Mouse (Mus musculus): ENCODE results near the gene Ptprd. TPM values are rescaled to one million over a fixed set of nuclear protein-coding genes. Genes with fewer than 3 reads are reported as not detected.

The Ptprd gene
- polyA plus RNA-seq, 1 experiment from 2014 or later: 51.4 TPM

DNA sequence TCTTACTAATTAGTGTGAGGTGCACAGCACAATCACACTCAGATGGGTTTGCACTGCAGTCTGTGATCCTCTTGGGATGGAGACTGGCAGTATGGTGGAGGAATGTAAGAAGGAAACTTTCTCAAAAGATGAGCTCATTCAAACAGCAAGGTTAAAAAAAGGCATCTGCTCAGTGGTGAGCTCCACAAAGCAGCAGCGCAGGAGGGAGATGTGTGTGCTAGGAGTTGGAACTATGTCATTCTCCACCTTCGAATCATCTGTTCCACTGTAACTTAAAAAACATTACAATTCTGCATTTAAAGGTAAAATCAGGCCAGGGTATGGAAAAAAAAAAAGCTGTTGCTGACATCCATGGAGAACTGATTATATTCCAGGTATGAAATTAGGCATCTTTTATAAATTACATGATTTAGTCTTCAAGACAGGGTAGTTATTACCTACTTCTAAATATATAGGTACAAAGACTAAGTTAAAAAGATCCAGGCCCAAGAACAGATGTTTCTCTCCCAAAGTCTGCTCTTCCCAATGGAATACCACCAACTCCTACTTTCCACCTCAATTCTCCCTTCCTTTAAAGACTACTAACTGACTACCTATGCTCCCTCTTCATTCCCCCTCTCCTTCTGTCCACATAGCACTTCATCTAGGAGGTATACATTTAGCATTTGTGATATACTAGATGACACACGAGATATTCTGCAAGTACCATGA, 562.0 kb downstream of the Ptprd start:
- Histone ChIP-seq H3K36me3 (no peaks in the 10 kb centered on the region), H3K9ac (replicated peaks) (no peak overlapping the region), H3K27me3 (no peaks in the 10 kb centered on the region), H3K4me3 (replicated peaks) (no peak overlapping the region), H3K4me1 (replicated peaks) (no peaks in the 10 kb centered on the region), H3K4me2 (replicated peaks) (no peak overlapping the region), H3K27ac (no peak overlapping the region), H3K9me3 (no peaks in the 10 kb centered on the region)
- no peak for ATAC-seq
- WGBS: 88% methylated on average over 3 of the region's 3 CpGs

DNA sequence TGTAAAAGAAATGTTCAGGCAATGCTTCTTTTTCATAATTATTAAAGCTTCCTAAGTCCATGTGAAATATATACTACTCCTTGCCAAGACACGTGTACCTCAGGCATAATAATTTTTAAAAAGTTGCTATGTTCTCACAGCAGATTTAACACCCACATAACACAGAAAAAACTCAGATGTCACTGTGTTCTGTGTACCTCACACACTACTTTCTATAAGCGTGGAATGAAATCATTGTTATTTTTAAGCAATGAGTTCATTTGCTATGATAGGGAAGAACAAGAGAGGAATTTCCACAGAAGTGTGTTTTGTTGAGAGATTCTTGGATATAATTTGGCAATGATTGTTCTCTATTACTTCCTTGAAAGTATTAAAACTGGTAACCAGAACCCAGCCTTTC, 562.9 kb downstream of the Ptprd start:
- H3K4me3 ChIP-seq (replicated peaks): no peak overlapping the region
- no peaks in the 10 kb centered on the region for H3K9me3 ChIP-seq
- H3K4me1 ChIP-seq (replicated peaks): no peaks in the 10 kb centered on the region
- WGBS: 92% methylated on average over 2 of the region's 2 CpGs
- H3K9ac ChIP-seq (replicated peaks): no peak overlapping the region
- no peaks in the 10 kb centered on the region for H3K36me3 ChIP-seq
- H3K27ac ChIP-seq: no peak overlapping the region
- H3K27me3 ChIP-seq: no peaks in the 10 kb centered on the region
- no peak for ATAC-seq
- no peak overlapping the region for H3K4me2 ChIP-seq (replicated peaks)

DNA sequence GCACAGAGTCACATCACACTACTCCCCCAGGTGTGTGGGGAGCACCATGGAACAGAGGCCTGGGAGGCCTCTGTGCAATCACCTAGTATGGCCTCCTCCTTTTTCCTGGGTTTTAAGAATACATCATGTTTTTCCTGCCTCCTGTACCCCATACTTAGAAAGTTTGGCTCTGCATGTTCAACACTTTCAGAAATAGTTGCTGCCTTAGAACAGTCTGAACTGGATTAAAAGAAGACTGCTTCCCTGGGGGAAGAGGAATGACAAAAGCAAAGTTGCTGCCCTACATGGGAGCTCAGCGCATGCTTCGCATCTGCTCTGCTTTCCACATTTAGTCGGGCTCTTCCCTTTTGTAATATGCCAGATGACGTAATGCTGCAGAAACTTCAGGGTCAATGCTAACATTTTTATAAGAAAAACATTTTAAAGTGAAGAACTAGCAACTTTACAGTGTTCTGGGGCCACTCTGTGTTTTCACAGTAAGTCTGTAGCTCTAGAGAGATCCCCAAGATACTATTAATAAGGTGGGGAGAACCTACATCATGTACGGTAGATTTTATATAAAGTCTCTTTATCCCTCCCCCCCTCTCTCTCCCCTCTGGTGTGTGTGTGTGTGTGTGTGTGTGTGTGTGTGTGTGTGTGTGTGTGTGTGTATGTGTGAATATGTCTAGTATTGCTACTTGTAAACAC, 564.2 kb downstream of the Ptprd start:
- Histone ChIP-seq H3K27me3 (no peaks in the 10 kb centered on the region), H3K9ac (replicated peaks) (no peak overlapping the region), H3K36me3 (no peaks in the 10 kb centered on the region), H3K9me3 (no peaks in the 10 kb centered on the region), H3K4me3 (replicated peaks) (no peak overlapping the region), H3K4me2 (replicated peaks) (no peak overlapping the region), H3K27ac (no peak overlapping the region), H3K4me1 (replicated peaks) (no peaks in the 10 kb centered on the region)
- no peak for ATAC-seq
- WGBS: 93% methylated on average over 5 of the region's 5 CpGs

DNA sequence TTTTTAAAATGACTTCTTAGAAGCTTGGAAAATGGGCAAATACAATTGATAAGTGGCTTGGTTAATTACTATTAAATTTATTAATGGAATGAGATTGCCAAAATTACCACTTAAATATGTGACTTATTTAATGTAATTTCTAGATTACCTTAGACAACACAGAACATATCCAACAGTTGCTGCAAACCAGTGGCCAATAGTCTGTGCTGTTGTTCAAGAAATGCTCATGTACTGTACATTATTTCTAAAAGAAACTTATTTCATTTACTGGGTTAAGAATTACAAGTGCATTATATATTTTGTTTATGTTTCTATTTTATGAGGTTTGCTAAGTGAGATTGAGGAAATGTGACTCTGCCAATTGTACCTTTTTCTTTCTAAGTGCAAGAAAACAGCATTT, 567.3 kb downstream of the Ptprd start:
- Histone ChIP-seq H3K27me3 (no peaks in the 10 kb centered on the region), H3K36me3 (no peaks in the 10 kb centered on the region)

DNA sequence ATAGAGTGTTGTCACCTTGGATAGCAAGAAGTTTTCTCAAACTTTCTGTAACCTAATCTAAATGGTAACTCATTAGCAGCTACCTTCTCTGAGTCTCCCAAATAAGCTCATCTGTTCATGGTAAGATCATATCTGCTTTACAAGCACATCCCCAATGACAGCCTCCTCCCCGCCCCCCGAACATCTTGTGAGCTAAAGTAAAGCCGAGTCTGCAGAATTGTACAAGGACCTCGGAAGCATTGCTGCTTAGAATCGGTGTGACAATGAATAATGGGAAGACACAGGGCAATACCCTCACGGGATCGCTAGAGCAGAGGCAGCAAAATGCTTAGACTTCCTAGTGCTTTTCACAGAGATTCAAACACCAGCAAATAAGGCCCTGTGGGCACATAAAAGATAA, 571.7 kb downstream of the Ptprd start:
- Histone ChIP-seq H3K36me3 (no peaks in the 10 kb centered on the region), H3K4me2 (replicated peaks) (no peak overlapping the region), H3K9me3 (no peaks in the 10 kb centered on the region), H3K27ac (no peak overlapping the region), H3K4me1 (replicated peaks) (no peaks in the 10 kb centered on the region), H3K4me3 (replicated peaks) (no peak overlapping the region), H3K9ac (replicated peaks) (no peak overlapping the region), H3K27me3 (no peaks in the 10 kb centered on the region)
- WGBS: 82% methylated on average over 7 of the region's 7 CpGs
- no peak for ATAC-seq

More for the DNA sequence above, 567.3 kb downstream of the Ptprd start:
- Histone ChIP-seq H3K4me3 (replicated peaks) (no peak overlapping the region), H3K27ac (no peak overlapping the region), H3K4me2 (replicated peaks) (no peak overlapping the region), H3K4me1 (replicated peaks) (no peaks in the 10 kb centered on the region), H3K9me3 (no peaks in the 10 kb centered on the region), H3K9ac (replicated peaks) (no peak overlapping the region)
- no peak for ATAC-seq

DNA sequence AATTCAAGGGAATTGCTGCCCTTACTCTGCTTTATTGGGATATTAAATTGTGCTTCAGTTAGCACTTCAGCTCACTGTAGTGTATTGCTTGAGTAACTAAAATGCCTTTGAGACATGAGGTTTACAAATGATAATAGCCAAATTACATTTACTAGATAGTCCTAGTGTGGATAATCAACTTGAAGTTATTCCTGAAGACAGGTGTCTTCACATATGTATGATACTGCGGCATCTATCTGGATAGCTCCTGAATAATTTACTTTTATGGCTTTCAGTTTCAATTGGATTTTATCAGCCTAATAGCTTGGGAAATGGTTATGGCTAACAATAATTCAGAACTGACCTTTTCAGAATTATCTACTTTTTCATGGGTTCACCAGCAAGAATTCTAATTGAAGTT, 598.6 kb downstream of the Ptprd start:
- 71% methylated on average over 1 of the region's 1 CpGs for WGBS
- Histone ChIP-seq H3K27me3 (no peaks in the 10 kb centered on the region), H3K4me1 (replicated peaks) (no peaks in the 10 kb centered on the region)

DNA sequence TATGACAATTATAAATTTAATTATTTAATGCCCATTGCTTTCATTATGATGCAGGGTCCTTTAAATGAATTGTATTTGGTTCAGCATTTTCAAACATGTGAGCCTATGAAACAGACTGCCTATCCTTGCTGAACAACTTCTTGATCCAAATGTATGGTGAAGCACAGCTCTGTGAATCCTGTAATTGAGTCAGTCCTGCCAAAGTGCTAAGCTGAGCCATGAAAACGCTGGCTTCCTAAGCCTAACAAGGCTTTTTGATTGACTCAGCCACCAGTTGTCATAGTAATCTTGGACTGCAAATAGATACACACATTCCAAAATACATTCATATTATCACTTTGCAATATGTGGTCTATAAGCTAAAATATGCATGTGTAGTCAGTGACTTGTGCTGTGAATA, 625.1 kb downstream of the Ptprd start:
- no peak overlapping the region for H3K9ac ChIP-seq (replicated peaks)
- H3K4me2 ChIP-seq (replicated peaks): no peak overlapping the region
- H3K27me3 ChIP-seq: no peaks in the 10 kb centered on the region
- no peak overlapping the region for H3K4me3 ChIP-seq (replicated peaks)
- no peak overlapping the region for H3K27ac ChIP-seq
- H3K4me1 ChIP-seq (replicated peaks): no peaks in the 10 kb centered on the region
- WGBS: 77% methylated on average over 1 of the region's 1 CpGs
- ATAC-seq: no peak
- H3K9me3 ChIP-seq: no peaks in the 10 kb centered on the region
- no peaks in the 10 kb centered on the region for H3K36me3 ChIP-seq

More for the DNA sequence above, 598.6 kb downstream of the Ptprd start:
- H3K27ac ChIP-seq: no peak overlapping the region
- H3K9me3 ChIP-seq: no peaks in the 10 kb centered on the region
- no peak overlapping the region for H3K9ac ChIP-seq (replicated peaks)
- no peak overlapping the region for H3K4me3 ChIP-seq (replicated peaks)
- no peak overlapping the region for H3K4me2 ChIP-seq (replicated peaks)
- no peak for ATAC-seq
- H3K36me3 ChIP-seq: no peaks in the 10 kb centered on the region

DNA sequence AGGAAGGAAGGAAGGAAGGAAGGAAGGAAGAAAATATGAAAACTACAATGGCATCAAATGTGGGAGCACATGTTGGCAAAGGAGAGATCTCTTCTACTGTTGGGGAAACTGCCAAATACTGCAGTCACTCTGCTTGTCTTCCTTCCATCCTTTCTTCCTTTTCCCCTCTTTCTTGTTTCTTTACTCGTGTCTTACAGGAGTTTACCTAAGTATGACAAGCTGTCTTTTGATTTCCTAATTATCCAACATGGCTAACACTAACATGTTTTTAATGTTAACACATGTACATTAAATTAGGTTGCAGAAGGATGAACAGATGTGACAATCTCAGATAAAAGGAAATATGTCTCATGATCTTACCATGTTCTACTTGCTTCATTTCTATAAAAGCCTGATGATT, 625.5 kb downstream of the Ptprd start:
- no peak overlapping the region for H3K4me2 ChIP-seq (replicated peaks)
- H3K27ac ChIP-seq: no peak overlapping the region
- no peak for ATAC-seq
- no peaks in the 10 kb centered on the region for H3K27me3 ChIP-seq
- H3K4me3 ChIP-seq (replicated peaks): no peak overlapping the region
- H3K9me3 ChIP-seq: no peaks in the 10 kb centered on the region
- H3K4me1 ChIP-seq (replicated peaks): no peaks in the 10 kb centered on the region
- H3K9ac ChIP-seq (replicated peaks): no peak overlapping the region
- no peaks in the 10 kb centered on the region for H3K36me3 ChIP-seq
- WGBS: 72% methylated on average over 1 of the region's 1 CpGs

DNA sequence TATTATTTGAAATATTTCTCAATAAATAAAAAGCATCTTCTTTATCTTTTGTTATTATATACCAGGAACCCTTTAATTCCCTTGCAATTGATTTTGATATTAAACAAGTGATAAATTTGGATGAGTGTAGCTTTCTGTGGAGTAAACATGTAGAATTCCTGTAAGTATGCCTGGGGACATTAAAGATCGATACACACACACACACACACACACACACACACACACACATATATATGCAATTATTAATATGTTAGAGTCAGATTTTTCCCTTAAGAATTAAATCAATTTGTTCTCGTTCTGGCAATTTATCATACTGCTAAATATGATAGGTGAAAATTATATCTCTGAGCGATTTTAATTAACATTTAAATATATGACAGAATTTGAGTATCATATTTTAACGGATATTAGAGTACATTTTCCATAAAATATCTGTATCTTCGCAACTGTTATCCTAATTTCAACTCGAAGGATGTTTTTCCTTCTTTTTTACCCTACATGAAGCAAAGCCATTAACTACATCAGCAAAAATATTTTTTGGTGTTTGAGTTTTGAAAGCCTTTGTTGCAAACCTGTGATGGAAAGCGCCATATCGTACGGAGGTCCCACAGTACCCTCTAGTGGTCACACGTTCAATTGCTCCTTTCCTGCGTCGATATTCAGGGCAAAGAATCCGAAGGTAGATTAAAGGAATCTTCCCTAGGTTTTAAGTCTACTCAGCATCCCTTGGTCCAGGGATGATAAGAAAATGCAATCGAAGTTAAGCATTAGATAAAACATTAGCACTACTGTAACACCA, 653.2 kb downstream of the Ptprd start:
- no peak overlapping the region for H3K27ac ChIP-seq
- 21% methylated on average over 14 of the region's 14 CpGs for WGBS
- no peak overlapping the region for H3K9ac ChIP-seq (replicated peaks)
- H3K4me3 ChIP-seq (replicated peaks): no peak overlapping the region
- no peaks in the 10 kb centered on the region for H3K36me3 ChIP-seq
- H3K4me1 ChIP-seq (replicated peaks): no peaks in the 10 kb centered on the region
- no peaks in the 10 kb centered on the region for H3K9me3 ChIP-seq
- H3K4me2 ChIP-seq (replicated peaks): no peak overlapping the region
- H3K27me3 ChIP-seq: no peaks in the 10 kb centered on the region
- ATAC-seq: peak; percentile 69; the same call in 1 of the 2 replicates

DNA sequence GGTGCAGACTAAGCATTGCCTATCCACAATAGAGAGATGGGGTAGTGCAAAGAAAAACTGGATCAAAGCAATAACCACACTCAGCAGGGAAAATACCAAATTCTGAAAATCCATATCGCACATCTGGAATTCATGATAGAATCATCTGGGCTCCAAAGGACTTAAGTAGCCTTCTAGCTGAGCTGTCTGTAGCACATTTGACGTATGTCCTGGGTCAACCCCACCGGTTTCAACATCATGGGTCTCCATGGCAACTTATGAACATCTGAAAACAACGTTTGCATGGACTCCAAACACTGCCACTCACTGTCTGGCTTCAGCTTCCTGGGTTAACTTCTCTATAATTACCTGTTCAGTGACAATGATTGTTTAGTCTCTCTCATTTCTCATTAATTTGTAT, 655.9 kb downstream of the Ptprd start:
- Histone ChIP-seq H3K9ac (replicated peaks) (no peak overlapping the region), H3K9me3 (no peaks in the 10 kb centered on the region), H3K27me3 (no peaks in the 10 kb centered on the region), H3K4me1 (replicated peaks) (no peaks in the 10 kb centered on the region), H3K36me3 (no peaks in the 10 kb centered on the region), H3K27ac (no peak overlapping the region), H3K4me2 (replicated peaks) (no peak overlapping the region), H3K4me3 (replicated peaks) (no peak overlapping the region)
- no peak for ATAC-seq
- 68% methylated on average over 4 of the region's 4 CpGs for WGBS

DNA sequence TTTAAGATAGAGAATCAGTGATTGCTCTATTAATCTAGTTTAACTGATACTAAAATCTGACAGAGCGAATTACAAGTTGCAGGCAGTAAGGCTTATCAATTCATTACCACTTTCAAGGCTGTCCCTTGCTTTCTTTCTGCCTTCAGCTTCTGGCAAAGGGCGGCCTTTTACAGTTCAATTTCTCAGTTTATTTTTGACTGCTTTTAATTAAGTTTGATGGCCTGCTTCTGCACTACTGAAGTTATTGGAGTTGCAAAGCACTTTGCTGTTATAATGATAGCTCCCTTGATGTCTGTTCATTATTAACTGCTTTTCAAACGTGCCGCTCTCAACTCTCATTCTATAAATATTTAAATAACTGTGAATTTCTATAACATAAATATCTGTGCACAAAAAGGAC, 673.9 kb downstream of the Ptprd start:
- Histone ChIP-seq H3K4me3 (replicated peaks) (no peak overlapping the region), H3K36me3 (no peaks in the 10 kb centered on the region), H3K9ac (replicated peaks) (no peak overlapping the region), H3K27ac (no peak overlapping the region; the same call in 1 of the 2 replicates), H3K9me3 (no peaks in the 10 kb centered on the region), H3K4me2 (replicated peaks) (no peak overlapping the region), H3K27me3 (no peaks in the 10 kb centered on the region), H3K4me1 (replicated peaks) (peaks cover 10% of the 10 kb centered on the region)
- no peak for ATAC-seq
- 67% methylated on average over 4 of the region's 4 CpGs for WGBS

DNA sequence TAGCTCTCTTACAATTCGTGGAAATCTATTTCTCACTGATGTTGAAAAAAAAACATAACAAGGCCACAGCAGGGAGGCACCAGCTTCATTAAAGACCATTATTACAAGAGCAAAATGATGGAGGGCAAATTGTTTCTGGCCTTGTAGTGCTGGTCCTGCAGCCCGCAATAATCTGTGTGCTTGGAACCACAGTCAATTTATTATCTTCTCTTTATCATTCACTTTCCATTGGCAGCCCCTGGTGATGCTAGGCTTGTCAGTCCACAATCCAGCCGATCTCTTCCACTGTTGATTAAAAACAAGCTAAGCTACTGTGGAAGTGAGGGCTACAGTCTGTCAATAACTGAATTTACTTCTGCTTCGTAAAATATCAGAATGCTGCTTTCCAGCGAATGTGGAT, 674.4 kb downstream of the Ptprd start:
- ATAC-seq: no peak
- Histone ChIP-seq H3K4me2 (replicated peaks) (no peak overlapping the region), H3K27me3 (no peaks in the 10 kb centered on the region), H3K36me3 (no peaks in the 10 kb centered on the region), H3K9me3 (no peaks in the 10 kb centered on the region), H3K9ac (replicated peaks) (no peak overlapping the region), H3K4me1 (replicated peaks) (peaks cover 10% of the 10 kb centered on the region), H3K27ac (peak overlapping the region; percentile 10; the same call in 1 of the 2 replicates), H3K4me3 (replicated peaks) (no peak overlapping the region)
- WGBS: 45% methylated on average over 5 of the region's 5 CpGs

Data from midbrain, embryonic 13.5 days (tissue).